Mouse (Mus musculus) embryo, embryonic 10 days (tissue): ENCODE measurements around the gene BC052040.
A peak's percentile ranks its signal among the peaks of the same experiment; 100 is the strongest.

Experiments used
- DNase-seq: peaks from one replicate; pipeline ENCODE4 v3.0.0-alpha.2; 2015; ENCODE audit warnings: low spot score

Gene BC052040

GRCm38 (mm10) chr2:115702610-115703009 lies 121.1 kb downstream of the BC052040 start:
- DNase-seq = peak; percentile 32

- no peak for DNase-seq
Observed at GRCm38 (mm10) chr2:115717535-115717934, 136.0 kb downstream of the BC052040 start.

DNA sequence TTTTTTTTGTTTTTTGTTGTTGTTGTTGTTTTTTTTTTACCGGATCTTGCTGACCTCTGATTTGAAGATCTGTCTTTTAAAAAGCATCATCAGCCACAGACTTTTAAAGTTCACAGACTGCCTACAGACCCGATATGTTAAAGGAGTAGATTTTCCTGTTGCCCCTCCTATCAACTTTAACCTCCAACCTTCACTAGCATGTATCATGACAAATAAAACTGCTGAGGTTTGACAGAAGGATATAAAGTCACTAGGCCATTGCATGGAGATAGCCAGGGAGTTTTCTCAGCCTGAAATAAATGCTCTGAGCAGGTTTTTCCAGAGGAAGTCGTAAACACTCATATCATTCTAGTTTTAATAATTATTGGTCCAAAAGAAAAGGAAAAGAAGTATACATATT lies 136.5 kb downstream of the BC052040 start:
- no peak for DNase-seq

DNA sequence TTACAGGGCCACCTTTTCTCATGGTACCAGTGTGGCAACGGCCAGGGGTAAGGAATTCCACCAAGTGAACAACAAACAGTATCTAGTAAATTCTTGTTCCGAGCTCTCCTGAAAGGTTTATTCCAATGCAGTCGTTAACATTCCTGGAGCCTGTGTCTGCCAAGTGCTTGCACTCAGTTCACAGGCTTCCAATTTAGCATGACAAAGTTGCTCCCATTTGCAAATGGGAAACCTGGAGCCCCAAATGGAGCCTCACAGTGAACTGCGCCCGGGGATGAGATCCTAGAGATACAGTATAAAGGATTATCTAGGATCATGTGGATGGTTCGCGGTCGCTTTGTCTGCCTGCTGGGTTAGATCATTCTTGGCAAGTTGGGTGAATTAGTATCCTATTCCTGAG lies 141.9 kb downstream of the BC052040 start:
- no peak for DNase-seq

DNA sequence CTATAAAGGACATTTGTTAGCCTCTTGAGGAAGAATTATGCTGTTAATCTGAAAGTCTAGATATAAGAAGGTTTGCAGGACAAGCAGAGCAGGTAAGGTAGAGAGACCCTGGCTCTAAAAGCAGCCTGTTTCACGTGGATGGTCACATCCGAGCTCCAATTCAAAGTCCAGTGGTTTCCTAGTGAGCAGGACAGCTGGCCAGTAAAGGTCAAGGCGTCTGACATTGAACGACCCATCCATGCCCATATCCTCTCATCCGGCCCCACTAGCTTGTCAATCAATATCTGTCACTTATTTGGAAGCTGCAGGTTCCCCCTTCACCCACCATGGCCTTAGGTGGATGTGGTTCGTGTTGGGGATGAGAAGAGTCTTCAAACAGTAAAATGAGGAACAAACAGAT lies 142.7 kb downstream of the BC052040 start:
- DNase-seq = no peak

DNA sequence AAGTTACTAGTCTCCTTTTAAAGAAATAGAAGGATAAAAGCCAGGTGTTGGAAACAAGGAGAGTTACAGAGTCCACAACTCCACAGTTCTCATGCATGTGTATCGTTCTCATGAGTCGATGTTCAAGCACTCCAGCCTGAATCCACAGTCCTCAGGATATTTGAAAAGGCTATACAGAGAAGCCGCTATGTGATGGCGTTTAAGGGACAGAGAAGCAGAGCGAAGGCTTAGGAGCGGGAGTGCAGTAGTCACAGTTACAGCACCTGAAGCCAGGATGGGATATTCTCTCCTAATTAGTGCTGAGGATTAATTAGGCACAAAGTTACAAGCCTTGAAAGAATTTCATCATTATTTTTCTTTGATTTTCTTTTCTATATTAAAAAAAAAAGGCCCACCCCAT lies 143.2 kb downstream of the BC052040 start:
- no peak for DNase-seq

DNA sequence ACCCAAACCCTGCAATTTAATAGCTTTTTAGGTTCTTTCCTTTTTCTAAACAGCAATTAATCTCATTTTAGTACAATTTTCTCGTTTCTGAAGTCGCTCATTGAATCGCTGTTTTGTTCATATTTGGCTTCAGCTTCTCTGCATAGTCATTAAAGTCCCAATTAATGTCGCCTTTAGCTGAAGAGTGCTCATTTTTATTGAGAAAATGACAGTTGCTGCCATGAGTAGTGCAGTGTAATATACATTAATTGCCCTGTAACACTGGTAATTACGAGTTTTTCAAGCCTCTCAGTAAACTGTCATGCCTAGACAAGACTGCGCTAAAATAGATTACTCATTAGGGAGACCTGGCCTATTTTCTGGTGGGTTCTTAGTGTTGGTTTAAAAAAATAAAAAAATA lies 144.0 kb downstream of the BC052040 start:
- DNase-seq = no peak

- no peak for DNase-seq
Observed at GRCm38 (mm10) chr2:115725926-115726325, 144.4 kb downstream of the BC052040 start.

GRCm38 (mm10) chr2:115726806-115727205 lies 145.3 kb downstream of the BC052040 start:
- no peak for DNase-seq

DNA sequence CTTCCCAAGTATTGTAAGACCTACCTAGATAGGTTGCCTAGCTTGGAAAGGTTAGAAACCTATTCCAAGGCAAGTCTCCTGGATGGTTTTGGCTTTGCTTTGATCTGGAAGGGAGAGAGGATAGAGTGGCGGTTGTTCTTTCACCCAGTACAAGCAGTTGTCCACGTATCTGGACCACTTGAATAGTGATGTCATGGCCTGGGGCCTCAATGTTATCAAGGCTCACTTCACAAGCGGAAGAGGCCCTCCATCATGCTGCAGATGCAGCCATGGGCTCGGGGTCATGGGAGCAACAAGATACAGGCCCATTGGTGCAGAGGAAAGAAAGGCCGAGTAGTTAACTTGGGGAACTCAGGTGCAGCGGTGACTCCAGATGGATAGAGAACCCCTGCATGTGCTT lies 147.1 kb downstream of the BC052040 start:
- DNase-seq = no peak

DNA sequence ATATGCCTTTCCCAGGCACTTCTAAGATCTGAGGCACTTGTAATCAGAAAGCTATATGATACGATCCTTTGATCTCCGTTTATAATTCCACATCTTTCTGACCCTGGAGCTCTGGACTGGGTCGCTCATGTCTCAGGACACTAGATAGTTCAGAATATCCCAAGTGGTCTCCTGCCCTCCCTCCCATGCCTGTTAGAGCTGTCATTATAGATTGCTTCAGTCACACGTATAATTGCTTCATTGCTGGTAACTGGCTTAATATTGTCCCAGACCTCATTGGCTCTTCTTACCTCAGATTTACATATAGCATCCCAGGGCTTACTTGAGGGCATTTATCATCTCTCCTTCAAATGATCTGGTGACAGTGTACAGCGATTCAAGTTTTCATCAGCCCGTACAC lies 149.0 kb downstream of the BC052040 start:
- no peak for DNase-seq

DNA sequence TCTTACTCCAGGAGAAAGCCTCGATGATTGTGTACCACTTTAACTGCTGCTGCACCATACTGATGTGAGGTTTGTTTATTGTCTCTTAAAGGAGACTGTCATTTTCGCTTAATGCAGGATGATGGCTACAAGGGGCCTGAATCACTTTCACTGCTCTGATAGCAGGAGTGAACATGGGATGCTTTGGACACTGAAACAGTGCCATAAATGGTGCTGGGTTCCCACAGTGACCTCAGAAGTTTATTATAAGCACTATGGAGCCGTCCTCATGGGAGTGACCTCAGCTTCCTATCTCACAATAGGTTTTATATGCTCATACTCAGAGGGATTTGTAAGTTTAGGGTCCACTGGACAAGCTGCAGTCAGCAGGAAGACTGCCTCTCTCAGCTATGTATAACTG lies 149.7 kb downstream of the BC052040 start:
- DNase-seq = no peak

DNA sequence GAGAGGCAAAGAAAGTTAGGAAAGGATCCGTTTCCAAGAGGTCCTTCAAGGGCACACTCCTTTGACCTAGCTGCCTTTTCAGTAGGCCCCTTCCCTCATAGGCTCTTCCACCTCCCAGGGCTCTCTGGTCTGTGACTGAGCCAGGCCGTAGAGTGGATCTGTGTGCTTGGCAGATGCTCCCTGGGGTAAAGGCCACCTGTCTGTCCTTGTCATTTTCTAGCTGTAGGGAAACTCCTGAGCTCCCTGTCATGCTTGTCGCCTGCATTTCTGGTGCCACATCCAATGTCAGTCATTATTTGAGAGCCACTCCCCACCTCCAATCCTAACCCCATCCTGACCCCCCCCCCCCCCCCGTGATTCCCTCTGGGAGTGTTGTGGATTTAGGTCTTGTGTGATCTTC lies 151.1 kb downstream of the BC052040 start:
- DNase-seq = no peak

DNA sequence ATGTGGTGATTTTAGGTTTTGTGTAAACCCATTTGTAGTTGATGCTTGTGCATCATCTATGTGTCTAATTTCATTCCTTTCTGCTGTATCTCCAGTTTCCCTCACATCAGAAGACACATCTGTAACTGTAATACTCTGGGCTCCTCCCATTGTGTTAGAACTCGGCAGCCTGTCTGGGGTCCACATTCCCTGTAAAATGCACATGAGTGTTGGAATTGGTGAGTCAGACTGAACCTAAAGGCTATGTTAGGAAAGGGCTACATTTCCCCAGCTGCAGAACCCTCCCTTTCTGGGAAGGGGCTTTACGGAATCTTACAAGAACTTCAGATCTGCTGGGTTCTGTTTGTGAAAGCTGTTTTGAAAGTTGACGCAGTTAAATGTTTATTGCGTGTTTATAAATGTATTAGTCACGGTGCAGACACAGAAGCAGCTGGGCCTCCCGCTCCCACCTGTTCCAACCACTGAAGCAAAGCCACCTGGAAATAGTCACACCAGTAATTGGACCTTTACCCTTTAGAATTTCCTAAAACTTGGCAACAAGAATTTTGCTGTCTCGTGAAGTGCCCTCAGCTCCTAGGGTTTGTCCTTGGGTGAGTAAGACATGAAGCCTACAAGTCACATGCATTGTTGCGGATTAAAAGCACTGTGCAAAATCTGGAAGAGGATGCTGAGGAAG lies 151.6 kb downstream of the BC052040 start:
- DNase-seq = no peak

- DNase-seq = no peak
Observed at GRCm38 (mm10) chr2:115734850-115735249, 153.3 kb downstream of the BC052040 start.

DNA sequence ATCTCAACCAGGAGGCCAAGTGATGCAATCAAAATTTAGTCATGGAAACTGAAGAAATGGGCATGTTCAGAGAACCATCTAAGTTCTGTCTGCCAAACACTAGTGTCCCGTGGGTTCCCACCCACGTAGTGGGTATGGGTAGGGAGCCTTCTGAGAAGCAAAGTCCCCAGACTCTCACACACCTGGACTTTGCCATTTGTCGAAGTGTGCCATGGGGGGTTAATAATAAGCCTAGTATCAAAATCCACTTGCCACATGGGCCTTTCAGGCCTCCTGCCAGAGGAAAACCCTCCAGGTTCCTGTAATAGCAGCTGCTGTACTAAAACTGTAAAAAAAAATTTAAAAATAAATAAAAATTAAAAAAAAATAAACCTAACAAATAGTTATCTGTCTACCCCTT lies 154.9 kb downstream of the BC052040 start:
- no peak for DNase-seq

DNA sequence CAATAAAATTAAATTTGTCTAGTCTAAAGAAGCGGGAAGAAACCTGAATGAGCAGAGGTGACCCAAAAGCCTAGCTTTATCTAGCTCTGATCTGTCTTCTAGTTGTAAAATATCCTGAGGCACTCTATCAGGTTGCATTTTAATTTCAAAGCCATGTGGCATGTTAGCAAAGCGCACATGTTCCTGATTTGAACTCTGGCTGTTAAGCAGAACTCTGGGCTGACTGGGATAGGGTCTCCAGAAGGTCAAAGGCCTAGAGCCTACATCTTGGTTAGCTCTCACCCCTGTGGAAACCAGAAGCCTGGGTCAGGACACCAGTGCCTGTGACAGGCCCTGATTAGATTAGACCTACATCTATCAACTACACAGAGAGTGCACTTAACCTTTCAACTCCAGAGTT lies 156.4 kb downstream of the BC052040 start:
- DNase-seq = peak; percentile 77

- no peak for DNase-seq
Observed at GRCm38 (mm10) chr2:115742061-115742460, 160.5 kb downstream of the BC052040 start.

DNA sequence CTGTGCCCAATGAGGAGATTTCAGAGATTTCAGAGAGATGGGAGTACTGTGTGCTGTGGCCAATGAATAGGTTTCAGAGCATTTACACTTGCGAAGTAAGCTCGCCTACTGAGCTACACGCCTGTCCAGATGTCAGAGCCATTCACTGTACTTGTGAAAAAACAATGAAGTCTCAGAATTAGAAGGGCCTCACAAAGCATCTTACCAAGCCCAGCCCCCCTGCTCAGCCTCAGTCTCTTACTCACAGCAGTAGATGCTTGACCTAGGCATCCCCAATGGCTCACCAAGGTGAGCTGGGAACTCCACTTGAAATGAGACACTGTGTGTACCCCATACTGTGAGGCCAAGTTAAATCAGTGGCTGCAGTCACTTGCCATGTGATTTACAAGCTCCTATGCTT lies 166.1 kb downstream of the BC052040 start:
- DNase-seq = no peak

- no peak for DNase-seq
Observed at GRCm38 (mm10) chr2:115751177-115751576, 169.7 kb downstream of the BC052040 start.

DNA sequence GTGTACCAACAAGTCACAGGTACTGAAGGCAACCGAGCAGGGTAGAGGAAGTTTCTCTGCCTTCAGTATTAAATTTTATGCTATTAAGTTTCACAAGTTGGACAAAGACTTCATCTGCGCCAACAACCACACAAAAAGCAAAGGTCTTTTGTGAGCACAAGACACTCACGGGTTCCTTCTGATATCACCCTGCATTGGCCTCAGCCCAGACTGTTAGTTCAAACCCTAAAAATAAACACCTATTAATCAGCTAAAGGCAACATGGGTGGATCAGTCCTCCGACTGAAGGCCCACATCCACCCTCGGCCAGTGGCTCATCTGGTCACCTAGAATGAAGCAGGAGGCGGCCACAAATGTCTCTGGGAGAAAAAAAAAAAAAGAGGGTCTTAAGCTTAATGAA lies 176.2 kb downstream of the BC052040 start:
- no peak for DNase-seq

GRCm38 (mm10) chr2:115758542-115758941 lies 177.0 kb downstream of the BC052040 start:
- no peak for DNase-seq

GRCm38 (mm10) chr2:115764595-115765305 lies 183.2 kb downstream of the BC052040 start:
- no peak for DNase-seq
